Mouse (Mus musculus) brain, embryonic 14.5 days (tissue): ENCODE data around the gene Gpbp1l1. TPM values are rescaled to one million over a fixed set of nuclear protein-coding genes. Genes with fewer than 3 reads are reported as not detected.
A peak's percentile ranks its signal among the peaks of the same experiment; 100 is the strongest.

Source experiments
- DNase-seq: peaks from one replicate; pipeline ENCODE4 v3.0.0-alpha.2; 2011; ENCODE audit warnings: low read depth
- CTCF ChIP-seq: fragments of 200-500 bp; IDR thresholded peaks from 2 replicates; pipeline ENCODE4 v1.5.1; 2012; ENCODE audit warnings: inconsistent platforms, mild to moderate bottlenecking, moderate library complexity, borderline replicate concordance; ENCODE audit not compliant: insufficient read depth, insufficient read length; ENCODE audit errors: extremely low read depth
- POLR2A ChIP-seq: fragments of 200-500 bp; IDR thresholded peaks from 2 replicates; pipeline ENCODE4 v1.6.1; 2012; ENCODE audit warnings: mild to moderate bottlenecking, inconsistent platforms, borderline replicate concordance; ENCODE audit not compliant: poor library complexity, insufficient read depth, insufficient read length, severe bottlenecking; ENCODE audit errors: extremely low read depth
- polyA plus RNA-seq: library from polyadenylated mRNA; depleted of rRNA; stranded (reverse); fragments of >200 nt; gene quantifications from 2 replicates; pipeline ENCODE4 v1.2.3, GENCODE M21; 2012; rRNA removed

Gpbp1l1 gene
- polyA plus RNA-seq, 1 experiment = 34.5 TPM

DNA sequence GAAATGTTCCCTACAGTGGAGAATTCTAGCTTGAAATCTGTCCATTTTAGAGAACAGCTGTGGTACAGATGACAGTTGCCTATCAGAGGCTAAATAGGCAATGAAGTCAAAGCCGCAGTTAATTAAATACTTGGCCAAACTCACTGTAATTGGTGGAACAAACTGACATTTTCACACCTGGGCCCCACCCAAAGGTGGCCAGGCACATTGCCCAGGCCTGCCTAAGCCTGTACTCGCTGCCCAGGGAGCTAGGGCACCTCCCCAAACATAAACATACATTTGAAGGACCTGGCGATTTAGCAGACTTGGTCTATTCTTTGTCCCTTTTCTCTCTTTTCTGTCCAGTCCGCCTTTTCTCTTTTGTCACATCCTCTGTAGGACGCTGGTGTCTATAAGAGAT is 38.9 kb downstream of the Gpbp1l1 start, which contains the start of gene Ccdc17:
TSS of gene Ccdc17 (plus strand) at position 276 of the 400 bp plus-strand sequence.
- no peak for TF ChIP-seq CTCF
- no peak for TF ChIP-seq POLR2A
- DNase-seq = no peak

- TF ChIP-seq POLR2A (no peak), CTCF (no peak)
- peak; percentile 96 for DNase-seq
Observed at GRCm38 (mm10) chr4:116596978-116597881, 39.8 kb downstream of the Gpbp1l1 start.

DNA sequence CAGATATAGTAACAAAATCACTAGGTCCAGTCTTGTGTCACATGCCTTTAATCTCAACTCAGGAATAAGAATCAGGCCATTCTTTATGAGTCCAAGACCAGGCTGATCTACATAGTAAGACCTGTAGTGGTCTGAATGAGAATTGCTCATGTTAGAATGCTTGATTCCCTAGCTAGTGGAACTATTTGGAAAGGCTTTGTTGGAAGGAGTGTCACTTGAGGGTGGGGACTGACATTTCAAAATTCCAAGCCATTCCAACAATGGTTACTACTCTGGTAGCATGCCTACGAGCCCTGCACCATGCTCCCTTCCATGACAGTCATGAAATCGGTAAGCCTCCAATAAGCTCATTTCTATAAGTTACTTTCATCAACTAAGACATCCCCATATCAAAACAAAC is 55.2 kb downstream of the Gpbp1l1 start:
- TF ChIP-seq CTCF (no peak), POLR2A (no peak)
- DNase-seq = no peak

GRCm38 (mm10) chr4:116615237-116615636 is 57.8 kb downstream of the Gpbp1l1 start:
- no peak for DNase-seq
- no peak for TF ChIP-seq CTCF
- no peak for TF ChIP-seq POLR2A

DNA sequence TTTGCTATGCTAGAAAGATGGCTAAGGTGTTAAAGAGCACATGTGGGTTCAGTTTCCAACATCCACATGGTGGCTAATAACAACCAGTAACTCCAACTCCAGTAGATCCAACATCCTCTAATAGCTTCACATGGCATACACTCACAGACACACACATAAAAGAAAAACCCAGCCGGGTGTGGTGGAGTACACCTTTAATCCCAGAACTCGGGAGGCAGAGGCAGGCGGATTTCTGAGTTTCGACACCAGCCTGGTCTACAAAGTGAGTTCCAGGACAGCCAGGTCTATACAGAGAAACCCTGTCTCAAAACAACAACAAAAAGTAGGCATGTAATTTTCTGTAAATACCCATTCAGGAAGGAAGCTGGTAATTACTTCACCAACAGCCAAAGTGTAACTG is 67.4 kb downstream of the Gpbp1l1 start:
- no peak for TF ChIP-seq CTCF
- TF ChIP-seq POLR2A = no peak
- DNase-seq = no peak

DNA sequence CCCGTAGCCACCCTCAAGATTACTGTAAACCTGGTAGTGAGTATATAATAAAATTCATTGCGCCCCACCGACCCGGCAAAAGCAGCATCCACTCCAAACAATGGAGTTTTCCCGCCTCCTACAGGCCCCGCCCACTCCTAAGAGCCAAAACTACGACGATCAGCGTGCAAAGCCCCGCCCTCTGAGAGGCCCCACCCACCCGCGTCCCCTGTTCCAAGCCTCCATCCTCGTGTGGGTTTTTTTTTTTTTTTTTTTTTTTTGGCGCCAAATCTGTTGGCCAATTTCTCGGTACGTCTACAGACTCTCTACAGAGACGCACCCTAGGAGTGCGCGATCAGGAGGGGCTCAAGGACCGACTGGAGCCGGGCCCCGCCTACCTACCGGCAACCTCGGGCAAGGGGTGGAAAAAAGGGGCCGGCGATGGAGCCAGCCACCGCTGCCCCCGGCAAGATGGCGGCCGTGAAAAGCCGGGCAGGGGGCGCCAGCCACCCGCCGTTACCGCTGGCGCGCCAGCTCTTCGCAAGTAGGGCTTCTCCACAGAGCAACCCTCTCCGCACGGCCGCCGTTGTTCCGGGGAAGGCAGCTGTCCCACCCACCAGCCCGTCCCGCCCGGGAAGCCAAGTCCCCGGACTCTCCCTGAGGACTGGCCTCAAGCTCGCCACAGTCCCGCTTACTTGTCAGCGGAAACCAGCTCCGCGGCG is 69.3 kb downstream of the Gpbp1l1 start:
- TF ChIP-seq POLR2A (no peak), CTCF (no peak)
- DNase-seq = peak; percentile 96

DNA sequence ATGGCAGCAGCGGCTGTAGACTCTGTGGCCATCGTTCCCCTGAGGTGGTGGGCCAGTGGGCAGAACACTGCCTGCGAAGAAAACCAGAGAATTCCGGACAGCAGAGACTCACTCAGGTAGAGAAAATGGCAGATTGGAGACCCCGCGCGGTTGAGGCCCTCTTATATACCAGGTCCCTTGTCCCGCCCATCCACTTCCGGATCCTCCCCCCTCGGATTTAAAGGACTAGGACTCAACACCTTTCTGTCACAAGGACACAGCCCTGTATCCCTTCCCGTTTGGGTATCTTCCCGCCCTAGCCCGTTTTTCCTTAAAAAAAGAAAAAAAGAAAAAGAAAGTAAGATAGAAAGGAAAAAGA is 69.9 kb downstream of the Gpbp1l1 start:
- TF ChIP-seq POLR2A (peak; percentile 86; the same call in 1 of the 2 replicates), CTCF (no peak)
- peak; percentile 96 for DNase-seq

- DNase-seq = peak; percentile 95
Observed at GRCm38 (mm10) chr4:116627722-116628662, 70.5 kb downstream of the Gpbp1l1 start, which contains the start of gene Nasp. TSS of gene Nasp (minus strand) at chr4:116627941.

GRCm38 (mm10) chr4:116635197-116635596 is 77.7 kb downstream of the Gpbp1l1 start:
- DNase-seq = no peak
- TF ChIP-seq CTCF (no peak), POLR2A (no peak)

More at GRCm38 (mm10) chr4:116627722-116628662, 70.5 kb downstream of the Gpbp1l1 start, which contains the start of gene Nasp:
- TF ChIP-seq POLR2A = no peak
- no peak for TF ChIP-seq CTCF

- TF ChIP-seq POLR2A = no peak
- TF ChIP-seq CTCF = no peak
- DNase-seq = no peak
Observed at GRCm38 (mm10) chr4:116638821-116639220, 81.4 kb downstream of the Gpbp1l1 start.

DNA sequence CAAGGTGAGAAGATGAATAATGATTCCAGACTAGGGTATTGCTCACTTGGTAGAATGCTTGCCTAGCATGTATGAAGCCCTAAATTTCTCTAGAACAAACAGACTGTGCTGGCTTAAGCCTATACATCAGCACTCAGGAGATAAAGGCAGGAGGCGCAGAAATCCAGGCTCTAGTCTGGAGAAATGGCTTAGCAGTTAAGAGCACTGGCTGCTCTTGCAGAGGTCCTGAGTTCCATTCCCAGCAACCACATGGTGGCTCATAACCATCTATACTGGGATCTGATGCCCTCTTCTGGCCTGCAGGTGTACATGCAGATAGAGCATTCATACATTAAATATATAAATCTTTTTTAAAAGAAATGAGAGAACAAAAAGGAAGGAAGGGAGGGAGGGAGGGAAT is 84.6 kb downstream of the Gpbp1l1 start:
- DNase-seq = no peak
- TF ChIP-seq CTCF (no peak), POLR2A (no peak)

Other genes starting within 250 kb of the Gpbp1l1 start
- gene Mast2, start 93.5 kb upstream of the Gpbp1l1 start, polyA plus RNA-seq = 163 and 171 TPM in 2 replicates
- gene Ipp, start 50.1 kb upstream of the Gpbp1l1 start, polyA plus RNA-seq = 6.9 and 7.0 TPM in 2 replicates
- gene Tmem69, start 1.7 kb upstream of the Gpbp1l1 start, polyA plus RNA-seq = 11.4 and 11.9 TPM in 2 replicates
- gene Ccdc17, start 39.0 kb downstream of the Gpbp1l1 start, polyA plus RNA-seq = 4.1 and 5.0 TPM in 2 replicates
- gene Nasp, start 70.3 kb downstream of the Gpbp1l1 start, polyA plus RNA-seq = 94.4 and 113 TPM in 2 replicates
- gene Akr1a1, start 94.0 kb downstream of the Gpbp1l1 start, polyA plus RNA-seq = 573 and 658 TPM in 2 replicates
- 148 and 177 TPM in 2 replicates for gene Prdx1, start 127.9 kb downstream of the Gpbp1l1 start, polyA plus RNA-seq
- 21.4 and 21.7 TPM in 2 replicates for gene Mmachc, start 150.7 kb downstream of the Gpbp1l1 start, polyA plus RNA-seq
- 30.1 and 59.0 TPM in 2 replicates for gene Ccdc163, start 150.9 kb downstream of the Gpbp1l1 start, polyA plus RNA-seq
- 3.1 and 3.9 TPM in 2 replicates for gene Tesk2, start 163.3 kb downstream of the Gpbp1l1 start, polyA plus RNA-seq
- gene Toe1, start 250.0 kb downstream of the Gpbp1l1 start, polyA plus RNA-seq = 34.3 and 41.7 TPM in 2 replicates